Mouse (Mus musculus) midbrain, postnatal 0 days (tissue): ENCODE measurements around the gene Rad51ap2. TPM values are rescaled to one million over a fixed set of nuclear protein-coding genes. Genes with fewer than 3 reads are reported as not detected.

Experiments
- ATAC-seq: fragments of 200-750 bp; cut with Nextera tagmentation; 2 replicates; pipeline ENCODE4 v1.8.0; 2017; ENCODE audit warnings: moderate number of reproducible peaks, mild to moderate bottlenecking, moderate TSS enrichment, moderate library complexity; ENCODE audit not compliant: low FRiP score
- DNase-seq: peaks from one replicate; pipeline ENCODE4 v3.0.0-alpha.2; 2015; ENCODE audit warnings: low spot score
- H3K27ac ChIP-seq: fragments of 300-500 bp; sonication (generic); 2 replicates; pipeline ENCODE4 v1.5.1; 2014; ENCODE audit warnings: low read depth, mild to moderate bottlenecking, low read length, mixed read lengths
- H3K27me3 ChIP-seq: fragments of 300-500 bp; sonication (generic); 2 replicates; pipeline ENCODE4 v1.6.1; 2014; ENCODE audit warnings: low read length, control low read depth, mixed read lengths; ENCODE audit not compliant: insufficient read depth
- H3K36me3 ChIP-seq: fragments of 300-500 bp; sonication (generic); 2 replicates; pipeline ENCODE4 v1.6.1; 2014; ENCODE audit warnings: low read length, control low read depth, mixed read lengths; ENCODE audit not compliant: insufficient read depth
- H3K4me1 ChIP-seq: fragments of 300-500 bp; sonication (generic); 2 replicates; pipeline ENCODE4 v1.6.1; 2014; ENCODE audit warnings: mild to moderate bottlenecking, control low read depth, antibody characterized with exemption, low read length, mixed read lengths; ENCODE audit not compliant: insufficient read depth
- H3K4me2 ChIP-seq: fragments of 300-500 bp; sonication (generic); 2 replicates; pipeline ENCODE4 v1.6.1; 2014; ENCODE audit warnings: low read depth, mild to moderate bottlenecking, low read length, mixed read lengths; ENCODE audit not compliant: poor library complexity, severe bottlenecking
- H3K4me3 ChIP-seq: fragments of 300-500 bp; sonication (generic); 2 replicates; pipeline ENCODE4 v1.5.1; 2014; ENCODE audit warnings: low read depth, mild to moderate bottlenecking, low read length, moderate library complexity
- H3K9ac ChIP-seq: fragments of 300-500 bp; sonication (generic); replicated peaks from 2 replicates; pipeline ENCODE4 v1.6.1; 2014; ENCODE audit warnings: mild to moderate bottlenecking, low read length, moderate library complexity, mixed read lengths; ENCODE audit not compliant: poor library complexity, severe bottlenecking
- H3K9me3 ChIP-seq: fragments of 300-500 bp; sonication (generic); 2 replicates; pipeline ENCODE4 v1.6.1; 2016; ENCODE audit warnings: low read length, control low read depth
- CTCF ChIP-seq: IDR thresholded peaks from 2 replicates; pipeline ENCODE4 v1.5.1; 2016; ENCODE audit warnings: antibody characterized with exemption, mild to moderate bottlenecking
- WGBS: fragments of 180-500 bp; shearing (Covaris S2); extraction: QIAGEN DNeasy Blood & Tissue Kit; methylation state at CpG from one replicate; pipeline ENCODE4 v1.1.7; 2014; 5-methylcytosine and 5-hydroxymethylcytosine counted together
- polyA plus RNA-seq: library from polyadenylated mRNA; unstranded; fragments of >200 nt; fragmentation: Nextera tagmentation; extraction: Ambion mirVana; gene quantifications from 2 replicates; pipeline ENCODE4 v1.2.1, GENCODE M21; 2015
- total RNA-seq: library from RNA; depleted of rRNA; stranded (reverse); fragments of >200 nt; gene quantifications from 2 replicates; pipeline ENCODE4 v1.2.3, GENCODE M21; 2014; rRNA removed

Rad51ap2 gene
- total and polyA plus RNA-seq, 2 experiments from 2014 or later = 0.49 to 0.81 TPM

GRCm38 (mm10) chr12:11437907-11438447 lies 17.9 kb upstream of the Rad51ap2 start:
- Histone ChIP-seq H3K27ac (no peak overlapping the region), H3K27me3 (no peaks in the 10 kb centered on the region), H3K4me3 (peak overlapping the region; percentile 21; the same call in 1 of the 2 replicates), H3K36me3 (no peaks in the 10 kb centered on the region), H3K9me3 (no peaks in the 10 kb centered on the region), H3K9ac (0 out of 2 replicates have a peak overlapping the region, but pooled peaks have one; percentile 8), H3K4me1 (0 out of 2 replicates have a peak, but pooled peaks cover 5% of the 10 kb centered on the region), H3K4me2 (peak overlapping the region; percentile 71)
- TF ChIP-seq CTCF = no peak
- 24% methylated on average over 23 of the region's 23 CpGs for WGBS
- DNase-seq = no peak
- no peak for ATAC-seq

GRCm38 (mm10) chr12:11454146-11454545 lies 1.7 kb upstream of the Rad51ap2 start:
- Histone ChIP-seq H3K27ac (no peak overlapping the region), H3K4me3 (no peak overlapping the region), H3K4me2 (no peak overlapping the region), H3K4me1 (no peaks in the 10 kb centered on the region), H3K27me3 (no peaks in the 10 kb centered on the region), H3K9me3 (no peaks in the 10 kb centered on the region), H3K9ac (no peak overlapping the region), H3K36me3 (no peaks in the 10 kb centered on the region)
- no peak for TF ChIP-seq CTCF
- ATAC-seq = no peak
- 49% methylated on average over 5 of the region's 5 CpGs for WGBS
- no peak for DNase-seq

GRCm38 (mm10) chr12:11456213-11456612 lies 334 bp downstream of the Rad51ap2 start:
- Histone ChIP-seq H3K27me3 (no peaks in the 10 kb centered on the region), H3K4me2 (peak overlapping the region; percentile 84), H3K27ac (peak overlapping the region; percentile 52), H3K36me3 (no peaks in the 10 kb centered on the region), H3K4me3 (peak overlapping the region; percentile 56), H3K4me1 (no peaks in the 10 kb centered on the region), H3K9ac (peak overlapping the region; percentile 78), H3K9me3 (no peaks in the 10 kb centered on the region)
- no peak; the same call in 1 of the 2 replicates for ATAC-seq
- no peak for DNase-seq
- 4% methylated on average over 11 of the region's 11 CpGs for WGBS
- TF ChIP-seq CTCF = no peak

- 87% methylated on average over 4 of the region's 4 CpGs for WGBS
- H3K27me3 ChIP-seq = no peaks in the 10 kb centered on the region
- H3K36me3 ChIP-seq = no peaks in the 10 kb centered on the region
- no peak for TF ChIP-seq CTCF
- DNase-seq (no peak), ATAC-seq (no peak)
- peak overlapping the region; percentile 84; the same call in 1 of the 2 replicates for H3K4me2 ChIP-seq
- H3K4me1 ChIP-seq = no peaks in the 10 kb centered on the region
- 0 out of 2 replicates have a peak overlapping the region, but pooled peaks have one; percentile 78 for H3K9ac ChIP-seq
- H3K9me3 ChIP-seq = no peaks in the 10 kb centered on the region
- peak overlapping the region; percentile 56 for H3K4me3 ChIP-seq
- no peak overlapping the region for H3K27ac ChIP-seq
Observed at GRCm38 (mm10) chr12:11456632-11457031, 753 bp downstream of the Rad51ap2 start.

Other genes with a start within 250 kb of the Rad51ap2 start
- gene Msgn1, start 247.1 kb upstream of the Rad51ap2 start, total RNA-seq = not detected in 2 replicates
- not detected in 2 replicates for gene Msgn1, start 247.1 kb upstream of the Rad51ap2 start, polyA plus RNA-seq
- gene Gen1, start 190.3 kb upstream of the Rad51ap2 start, total RNA-seq = 0.99 and 2.1 TPM in 2 replicates
- 0.42 and 0.51 TPM in 2 replicates for gene Gen1, start 190.3 kb upstream of the Rad51ap2 start, polyA plus RNA-seq
- 22.4 and 24.4 TPM in 2 replicates for gene Smc6, start 190.2 kb upstream of the Rad51ap2 start, total RNA-seq
- 99.8 and 103 TPM in 2 replicates for gene Smc6, start 190.2 kb upstream of the Rad51ap2 start, polyA plus RNA-seq
- 208 and 234 TPM in 2 replicates for gene Vsnl1, start 19.5 kb upstream of the Rad51ap2 start, total RNA-seq
- 286 and 288 TPM in 2 replicates for gene Vsnl1, start 19.5 kb upstream of the Rad51ap2 start, polyA plus RNA-seq